Mouse (Mus musculus) heart, adult 2 months (tissue): ENCODE measurements around the gene Tec.

Source experiments
- EP300 ChIP-seq: fragments of 200-500 bp; IDR thresholded peaks from 2 replicates; pipeline ENCODE4 v1.6.1; 2011; ENCODE audit warnings: low read depth, low read length, control low read depth; ENCODE audit not compliant: insufficient read depth
- POLR2A ChIP-seq: fragments of 200-500 bp; IDR thresholded peaks from 2 replicates; pipeline ENCODE4 v1.6.1; 2011; ENCODE audit warnings: mild to moderate bottlenecking, low read depth, low read length, control low read depth; ENCODE audit not compliant: insufficient read depth

DNA sequence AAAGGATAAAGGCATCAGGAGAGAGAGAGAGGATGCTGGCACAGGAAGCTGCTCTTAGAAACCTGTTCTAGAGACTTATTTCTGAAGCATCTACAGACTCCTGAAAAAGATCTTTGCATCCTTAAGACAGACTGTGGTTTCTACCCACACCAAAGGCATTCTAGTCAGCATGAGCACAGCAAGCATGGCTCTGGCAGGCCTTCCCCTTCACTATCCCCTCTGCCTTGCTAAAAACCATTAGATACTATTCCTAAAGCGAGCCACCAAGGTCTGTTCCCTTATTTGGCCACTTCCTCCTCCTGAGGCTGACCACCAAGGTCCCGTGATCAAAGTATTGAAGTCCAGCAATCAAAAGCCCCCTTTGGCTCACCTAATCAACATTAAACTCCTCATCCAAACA lies 92.2 kb downstream of the Tec start:
- TF ChIP-seq POLR2A (no peak), EP300 (no peak)
